Mouse (Mus musculus): ENCODE data around the gene Gm9857. TPM values are rescaled to one million over a fixed set of nuclear protein-coding genes. Genes with fewer than 3 reads are reported as not detected.

Gene Gm9857
- not detected in 2 replicates for polyA plus RNA-seq (2014; fragmentation: Nextera tagmentation; extraction: Ambion mirVana)

DNA sequence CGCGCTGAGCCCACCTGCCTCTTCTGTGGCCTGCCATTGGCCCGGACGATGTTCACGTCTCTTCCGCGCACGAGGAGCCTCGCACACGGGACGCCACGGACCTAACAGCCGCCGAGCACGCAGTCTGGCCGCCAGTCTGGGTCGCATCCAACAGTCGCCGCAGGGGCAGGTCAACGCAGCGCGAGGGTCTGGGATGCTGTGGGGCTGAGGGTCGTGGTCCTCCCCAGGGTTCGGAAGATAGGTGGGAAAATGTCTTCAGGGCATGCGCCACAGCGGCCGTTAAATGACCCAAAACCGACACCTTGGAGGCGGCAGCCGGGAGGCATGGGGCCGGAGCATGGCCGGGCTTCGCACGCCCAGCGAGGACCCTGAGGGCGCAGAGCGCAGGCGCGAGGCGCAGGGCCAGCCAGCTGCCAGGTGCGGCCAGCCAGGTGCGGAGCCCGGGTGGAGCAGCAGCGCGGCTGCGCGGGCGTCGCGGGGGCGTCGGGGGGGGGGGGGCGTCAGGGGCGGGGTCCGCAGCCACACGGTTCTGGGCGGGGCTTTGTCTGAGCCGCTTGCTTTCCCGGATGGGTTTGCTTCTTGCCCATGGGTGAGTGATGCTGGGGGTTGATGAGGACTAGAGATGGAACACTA, at the start of gene Gm9857:
TSS of gene Gm9857 (minus strand) at position 445 of the 633 bp plus-strand sequence.
- peak; percentile 74 for ATAC-seq (replicated peaks; ENCODE audit: low FRiP score, low TSS enrichment, low read depth)
- H3K4me2 ChIP-seq (ENCODE audit: low read length): peak within 1 kb of the TSS; percentile 59

GRCm38 (mm10) chr3:108987009-108987659, 46.9 kb upstream of the Gm9857 start:
- Histone ChIP-seq H3K9ac (ENCODE audit: low read length) (no peak overlapping the region), H3K36me3 (ENCODE audit: control insufficient read depth, insufficient read depth, low read length) (peaks cover 66% of the 10 kb centered on the region), H3K27ac (ENCODE audit: low read depth) (no peak overlapping the region), H3K4me3 (ENCODE audit: low read depth, low read length) (no peak overlapping the region), H3K4me1 (replicated peaks; ENCODE audit: control insufficient read depth, insufficient read depth, low read length) (no peaks in the 10 kb centered on the region), H3K4me2 (ENCODE audit: low read length) (no peak overlapping the region), H3K27me3 (replicated peaks; ENCODE audit: control insufficient read depth, insufficient read depth, low read length) (no peaks in the 10 kb centered on the region), H3K9me3 (ENCODE audit: control insufficient read depth, low read length) (no peaks in the 10 kb centered on the region)
- no peak for ATAC-seq (replicated peaks; ENCODE audit: low FRiP score, low TSS enrichment, low read depth)
- DNase-seq (ENCODE audit: low spot score): no peak
- 81% methylated on average over 12 of the region's 12 CpGs for WGBS

More for the DNA sequence above, at the start of gene Gm9857:
- Histone ChIP-seq H3K27ac (ENCODE audit: low read depth) (no peak within 1 kb of the TSS), H3K36me3 (ENCODE audit: control insufficient read depth, insufficient read depth, low read length) (no peaks in the 10 kb centered on the region), H3K4me1 (replicated peaks; ENCODE audit: control insufficient read depth, insufficient read depth, low read length) (no peaks in the 10 kb centered on the region), H3K9ac (ENCODE audit: low read length) (no peak within 1 kb of the TSS), H3K27me3 (replicated peaks; ENCODE audit: control insufficient read depth, insufficient read depth, low read length) (no peaks in the 10 kb centered on the region), H3K9me3 (ENCODE audit: control insufficient read depth, low read length) (no peaks in the 10 kb centered on the region), H3K4me3 (ENCODE audit: low read depth, low read length) (peak within 1 kb of the TSS; percentile 19)
- WGBS: 46% methylated on average over 55 of the region's 59 CpGs
- DNase-seq (ENCODE audit: low spot score): peak; percentile 62

DNA sequence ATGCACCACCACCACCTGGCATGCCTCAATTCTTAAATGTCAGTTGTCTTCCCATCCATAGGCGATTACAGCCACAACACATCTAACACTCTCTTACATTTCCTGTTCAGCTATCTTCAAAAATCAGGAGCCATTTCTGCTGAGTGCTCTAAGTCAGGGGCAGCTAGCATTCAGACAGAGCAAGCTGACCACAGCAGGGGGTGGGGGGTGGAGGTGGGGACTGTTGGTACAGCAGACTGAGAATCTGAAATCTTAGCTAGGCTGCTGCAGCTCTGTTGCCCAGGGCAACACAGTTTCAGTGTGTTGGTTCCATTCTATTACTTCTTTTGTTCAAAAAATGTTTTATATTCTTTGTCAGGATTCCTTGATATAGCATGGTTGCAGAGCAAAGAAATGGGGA, 46.3 kb upstream of the Gm9857 start:
- Histone ChIP-seq H3K36me3 (ENCODE audit: control insufficient read depth, insufficient read depth, low read length) (peaks cover 63% of the 10 kb centered on the region), H3K9ac (ENCODE audit: low read length) (no peak overlapping the region), H3K4me1 (replicated peaks; ENCODE audit: control insufficient read depth, insufficient read depth, low read length) (no peaks in the 10 kb centered on the region), H3K9me3 (ENCODE audit: control insufficient read depth, low read length) (no peaks in the 10 kb centered on the region), H3K27me3 (replicated peaks; ENCODE audit: control insufficient read depth, insufficient read depth, low read length) (no peaks in the 10 kb centered on the region), H3K4me3 (ENCODE audit: low read depth, low read length) (no peak overlapping the region), H3K27ac (ENCODE audit: low read depth) (no peak overlapping the region), H3K4me2 (ENCODE audit: low read length) (no peak overlapping the region)
- no peak for DNase-seq (ENCODE audit: low spot score)
- WGBS: 77% methylated on average over 1 of the region's 1 CpGs
- ATAC-seq (replicated peaks; ENCODE audit: low FRiP score, low TSS enrichment, low read depth): no peak

GRCm38 (mm10) chr3:108983989-108984388, 43.7 kb upstream of the Gm9857 start:
- Histone ChIP-seq H3K9me3 (ENCODE audit: control insufficient read depth, low read length) (no peaks in the 10 kb centered on the region), H3K36me3 (ENCODE audit: control insufficient read depth, insufficient read depth, low read length) (peaks cover 70% of the 10 kb centered on the region), H3K9ac (ENCODE audit: low read length) (no peak overlapping the region), H3K27me3 (replicated peaks; ENCODE audit: control insufficient read depth, insufficient read depth, low read length) (no peaks in the 10 kb centered on the region), H3K4me1 (replicated peaks; ENCODE audit: control insufficient read depth, insufficient read depth, low read length) (no peaks in the 10 kb centered on the region), H3K27ac (ENCODE audit: low read depth) (no peak overlapping the region), H3K4me2 (ENCODE audit: low read length) (no peak overlapping the region), H3K4me3 (ENCODE audit: low read depth, low read length) (no peak overlapping the region)
- WGBS: 73% methylated on average over 5 of the region's 5 CpGs
- ATAC-seq (replicated peaks; ENCODE audit: low FRiP score, low TSS enrichment, low read depth) (no peak), DNase-seq (ENCODE audit: low spot score) (no peak)

DNA sequence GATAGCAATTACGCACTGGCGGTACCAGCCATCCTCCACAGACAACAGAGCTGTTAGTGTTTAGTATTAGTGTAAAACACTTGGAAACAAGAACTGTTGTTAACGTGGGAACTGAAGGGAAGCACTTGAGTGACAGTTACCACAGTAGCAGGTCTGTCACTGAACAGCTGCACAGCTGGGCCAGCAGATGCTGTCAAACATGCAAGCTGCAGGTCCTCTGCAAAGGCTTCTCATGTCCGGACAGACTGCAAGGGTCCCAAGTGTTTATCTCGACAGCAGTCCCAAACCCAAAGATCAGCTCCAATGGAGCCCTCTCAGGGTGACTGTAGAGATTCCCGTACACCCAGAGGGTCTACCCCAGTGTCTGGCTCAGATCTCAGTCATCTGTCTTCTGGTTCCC, 41.7 kb upstream of the Gm9857 start:
- DNase-seq (ENCODE audit: low spot score) (no peak), ATAC-seq (replicated peaks; ENCODE audit: low FRiP score, low TSS enrichment, low read depth) (no peak)
- H3K36me3 ChIP-seq (ENCODE audit: control insufficient read depth, insufficient read depth, low read length): peaks cover 75% of the 10 kb centered on the region
- no peaks in the 10 kb centered on the region for H3K27me3 ChIP-seq (replicated peaks; ENCODE audit: control insufficient read depth, insufficient read depth, low read length)
- no peak overlapping the region for H3K9ac ChIP-seq (ENCODE audit: low read length)
- WGBS: 77% methylated on average over 6 of the region's 6 CpGs
- H3K9me3 ChIP-seq (ENCODE audit: control insufficient read depth, low read length): no peaks in the 10 kb centered on the region
- no peak overlapping the region for H3K4me3 ChIP-seq (ENCODE audit: low read depth, low read length)
- no peak overlapping the region for H3K4me2 ChIP-seq (ENCODE audit: low read length)
- H3K4me1 ChIP-seq (replicated peaks; ENCODE audit: control insufficient read depth, insufficient read depth, low read length): no peaks in the 10 kb centered on the region
- no peak overlapping the region for H3K27ac ChIP-seq (ENCODE audit: low read depth)

- Histone ChIP-seq H3K27me3 (replicated peaks; ENCODE audit: control insufficient read depth, insufficient read depth, low read length) (no peaks in the 10 kb centered on the region), H3K9me3 (ENCODE audit: control insufficient read depth, low read length) (no peaks in the 10 kb centered on the region), H3K27ac (ENCODE audit: low read depth) (no peak overlapping the region), H3K9ac (ENCODE audit: low read length) (no peak overlapping the region), H3K36me3 (ENCODE audit: control insufficient read depth, insufficient read depth, low read length) (peaks cover 71% of the 10 kb centered on the region), H3K4me3 (ENCODE audit: low read depth, low read length) (no peak overlapping the region), H3K4me1 (replicated peaks; ENCODE audit: control insufficient read depth, insufficient read depth, low read length) (no peaks in the 10 kb centered on the region), H3K4me2 (ENCODE audit: low read length) (no peak overlapping the region)
- ATAC-seq (replicated peaks; ENCODE audit: low FRiP score, low TSS enrichment, low read depth): no peak
- 95% methylated on average over 13 of the region's 13 CpGs for WGBS
- DNase-seq (ENCODE audit: low spot score): no peak
Measured at GRCm38 (mm10) chr3:108977340-108978030, 37.2 kb upstream of the Gm9857 start.

GRCm38 (mm10) chr3:108974920-108975485, 34.8 kb upstream of the Gm9857 start:
- no peak for ATAC-seq (replicated peaks; ENCODE audit: low FRiP score, low TSS enrichment, low read depth)
- WGBS: 83% methylated on average over 15 of the region's 15 CpGs

GRCm38 (mm10) chr3:108973980-108974660, 33.9 kb upstream of the Gm9857 start:
- Histone ChIP-seq H3K4me3 (ENCODE audit: low read depth, low read length) (no peak overlapping the region), H3K4me2 (ENCODE audit: low read length) (no peak overlapping the region), H3K36me3 (ENCODE audit: control insufficient read depth, insufficient read depth, low read length) (peaks cover 50% of the 10 kb centered on the region), H3K9me3 (ENCODE audit: control insufficient read depth, low read length) (no peaks in the 10 kb centered on the region), H3K27me3 (replicated peaks; ENCODE audit: control insufficient read depth, insufficient read depth, low read length) (no peaks in the 10 kb centered on the region), H3K27ac (ENCODE audit: low read depth) (no peak overlapping the region), H3K9ac (ENCODE audit: low read length) (no peak overlapping the region), H3K4me1 (replicated peaks; ENCODE audit: control insufficient read depth, insufficient read depth, low read length) (no peaks in the 10 kb centered on the region)
- 84% methylated on average over 13 of the region's 13 CpGs for WGBS
- ATAC-seq (replicated peaks; ENCODE audit: low FRiP score, low TSS enrichment, low read depth) (no peak), DNase-seq (ENCODE audit: low spot score) (no peak)

More at GRCm38 (mm10) chr3:108974920-108975485, 34.8 kb upstream of the Gm9857 start:
- Histone ChIP-seq H3K4me1 (replicated peaks; ENCODE audit: control insufficient read depth, insufficient read depth, low read length) (no peaks in the 10 kb centered on the region), H3K4me3 (ENCODE audit: low read depth, low read length) (no peak overlapping the region), H3K36me3 (ENCODE audit: control insufficient read depth, insufficient read depth, low read length) (peaks cover 57% of the 10 kb centered on the region), H3K27me3 (replicated peaks; ENCODE audit: control insufficient read depth, insufficient read depth, low read length) (no peaks in the 10 kb centered on the region), H3K9me3 (ENCODE audit: control insufficient read depth, low read length) (no peaks in the 10 kb centered on the region), H3K27ac (ENCODE audit: low read depth) (no peak overlapping the region), H3K9ac (ENCODE audit: low read length) (no peak overlapping the region), H3K4me2 (ENCODE audit: low read length) (no peak overlapping the region)
- no peak for DNase-seq (ENCODE audit: low spot score)

Measured in intestine, embryonic 14.5 days (tissue).